11 mouse cellular contexts compared by ENCODE assay signal in the genomic region with DNA sequence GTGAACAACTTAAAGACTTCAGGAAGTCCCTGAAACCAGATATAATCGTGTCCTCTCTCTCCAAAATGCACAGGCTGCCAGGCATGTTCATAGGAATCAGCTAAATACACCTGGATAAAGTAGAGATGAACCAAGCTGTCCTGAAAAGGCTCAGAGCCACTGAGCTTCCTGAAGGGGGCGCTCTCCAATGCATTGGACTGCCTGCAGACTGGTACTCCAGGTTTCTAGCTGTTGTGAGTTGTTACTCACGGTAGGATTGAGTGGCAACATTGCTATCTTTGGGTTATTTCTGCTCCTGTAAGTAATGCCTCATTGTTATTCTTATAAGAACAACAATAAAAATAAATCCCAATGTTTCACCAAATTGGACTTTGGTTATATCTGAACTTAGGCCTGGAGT. TPM values are rescaled to one million over a fixed set of nuclear protein-coding genes. Genes with fewer than 3 reads are reported as not detected.
DNase-seq lines count a peak whose midpoint lies in the region; ATAC-seq and TF ChIP-seq lines count a peak whose summit lies in the region.
"Not testable (repeated sequence)": the region's sequence is repeated elsewhere in the genome, so short reads cannot be mapped to it uniquely, and the experiment has no call there.
"Had no signal": no experiment of that assay in that cellular context is flagged by ENCODE, and none has a peak within 500 bp of the region (broad histone marks: within the 10 kb centered on the region; RNA-seq: fewer than 3 reads in every experiment).

No protein-coding gene starts in this region.

- not testable (repeated sequence) for H3K79me2 ChIP-seq in heart, adult 2 months (replicated peaks; ENCODE audit: control insufficient read depth, insufficient read depth, low read length)

- not testable (repeated sequence) for H3K4me3 ChIP-seq in heart, adult 2 months; liver, postnatal 0 days (ENCODE audit: low read depth, low read length)

- DNase-seq in heart, adult 2 months; liver, postnatal 0 days: not testable (repeated sequence)

- not testable (repeated sequence) for H3K9me3 ChIP-seq in liver, postnatal 0 days (ENCODE audit: low read length)

- not testable (repeated sequence) for TF ChIP-seq POLR2A in heart, adult 2 months (IDR thresholded peaks at IDR 0.05; ENCODE audit: insufficient read depth, low read depth, low read length)

- H3K36me3 ChIP-seq in heart, adult 2 months (ENCODE audit: control insufficient read depth, insufficient read depth, low read length); liver, postnatal 0 days (replicated peaks; ENCODE audit: insufficient read depth, low read length): not testable (repeated sequence)

- not testable (repeated sequence) for H3K4me2 ChIP-seq in liver, postnatal 0 days (ENCODE audit: low read depth, low read length)

- WGBS in heart, adult 2 months = 54% methylated on average over 3 of the region's 3 CpGs
- WGBS in liver, postnatal 0 days (ENCODE audit: insufficient replicate concordance) = 73% methylated on average over 2 of the region's 3 CpGs

- ATAC-seq in erythroblast, adult 5-6 weeks (replicated peaks; ENCODE audit: low FRiP score, poor library complexity, severe bottlenecking) = 0 out of 2 replicates have a peak, but pooled peaks have one; percentile 55
- peak; percentile 46; the same call in 1 of the 2 replicates for ATAC-seq in granulocyte monocyte progenitor cell, adult 5-6 weeks (replicated peaks; ENCODE audit: poor library complexity, severe bottlenecking)
- ATAC-seq in liver, postnatal 0 days = not testable (repeated sequence)
- peak; percentile 71 for ATAC-seq in megakaryocyte, adult 5-6 weeks (ENCODE audit: poor library complexity, severe bottlenecking)
- ATAC-seq in megakaryocyte progenitor cell, adult 5-6 weeks (replicated peaks; ENCODE audit: poor library complexity) = peak; percentile 64; the same call in 1 of the 2 replicates
- peak; percentile 59; the same call in 1 of the 2 replicates for ATAC-seq in megakaryocyte-erythroid progenitor cell, adult 5-6 weeks (replicated peaks; ENCODE audit: low FRiP score, low TSS enrichment, poor library complexity, severe bottlenecking)
- ATAC-seq in neutrophil, adult 5-6 weeks (ENCODE audit: extremely low read depth, insufficient number of reproducible peaks, low FRiP score, poor library complexity, severe bottlenecking) = peak; percentile 71; the same call in 1 of the 2 replicates

- H3K9ac ChIP-seq in heart, adult 2 months (ENCODE audit: low read depth, low read length); liver, postnatal 0 days (replicated peaks): not testable (repeated sequence)

- intact Hi-C loops in heart, adult 2 months (cut with DNase I) = not testable (repeated sequence)

- not testable (repeated sequence) for TF ChIP-seq EP300 in heart, adult 2 months (IDR thresholded peaks at IDR 0.05; ENCODE audit: insufficient read depth, low read depth, low read length); liver, postnatal 0 days (IDR thresholded peaks at IDR 0.05; ENCODE audit: low read depth)

- TF ChIP-seq CTCF in heart, adult 2 months (IDR thresholded peaks at IDR 0.05) = 0 out of 2 replicates have a peak, but pooled peaks have one; percentile 4
- 0 out of 2 replicates have a peak, but pooled peaks have one; percentile 5 for TF ChIP-seq CTCF in liver, postnatal 0 days (IDR thresholded peaks at IDR 0.05; ENCODE audit: low read depth)

- not testable (repeated sequence) for H3K27me3 ChIP-seq in heart, adult 2 months (ENCODE audit: control insufficient read depth, insufficient read depth, low read length); liver, postnatal 0 days (ENCODE audit: insufficient read depth, low read length)

- not testable (repeated sequence) for H3K27ac ChIP-seq in heart, adult 2 months; liver, postnatal 0 days (ENCODE audit: low read depth)

- not testable (repeated sequence) for H3K4me1 ChIP-seq in heart, adult 2 months (ENCODE audit: control insufficient read depth, insufficient read depth, low read length); liver, postnatal 0 days (ENCODE audit: insufficient read depth)

RNA-seq across cellular contexts. Expression of gene Ifi204, which starts 6.7 kb away (rescaled TPM):
- 9.0 and 17.1 TPM in 2 replicates for total RNA-seq in erythroblast, adult 5-6 weeks (2015; ENCODE audit: low replicate concordance)
- 13.9 and 16.2 TPM in 2 replicates for total RNA-seq in erythroblast, adult 5-6 weeks (2017; ENCODE audit: low replicate concordance)
- total RNA-seq in granulocyte monocyte progenitor cell, adult 5-6 weeks (2014; fragmentation: Nextera tagmentation) = 2.1 and 5.1 TPM in 2 replicates
- 7.9 and 10.9 TPM in 2 replicates for total RNA-seq in granulocyte monocyte progenitor cell, adult 5-6 weeks (2017)
- 1 to 10 TPM; 2.1 to 2.4 TPM for total RNA-seq in heart, adult 2 months (2021)
- polyA plus RNA-seq in heart, adult 2 months (2012; rRNA removed) = 0.66 and 1.9 TPM in 2 replicates
- 9.2 and 10.1 TPM in 2 replicates for polyA plus RNA-seq in liver, postnatal 0 days (2015; fragmentation: Nextera tagmentation; extraction: Ambion mirVana)
- 135 and 165 TPM in 2 replicates for total RNA-seq in megakaryocyte, adult 5-6 weeks (2015)
- 256 and 281 TPM in 2 replicates for total RNA-seq in megakaryocyte, adult 5-6 weeks (2017)
- 3.6 and 4.1 TPM in 2 replicates for total RNA-seq in megakaryocyte progenitor cell, adult 5-6 weeks (2015)
- total RNA-seq in megakaryocyte progenitor cell, adult 5-6 weeks (2017) = 4.2 and 4.9 TPM in 2 replicates
- total RNA-seq in megakaryocyte-erythroid progenitor cell, adult 5-6 weeks (2014; fragmentation: Nextera tagmentation) = not detected in 2 replicates
- total RNA-seq in megakaryocyte-erythroid progenitor cell, adult 5-6 weeks (2017) = 0.75 and 1.7 TPM in 2 replicates
- 144 and 146 TPM in 2 replicates for total RNA-seq in neutrophil, adult 5-6 weeks (2017)
- total RNA-seq: G1E, MEL had no signal
- polyA plus RNA-seq: G1E had no signal

RNA-seq across cellular contexts. Expression of gene Ifi207, which starts 31.9 kb away (rescaled TPM):
- 3.1 and 21.9 TPM in 2 replicates for total RNA-seq in erythroblast, adult 5-6 weeks (2015; ENCODE audit: low replicate concordance)
- total RNA-seq in erythroblast, adult 5-6 weeks (2017; ENCODE audit: low replicate concordance) = 6.2 and 7.7 TPM in 2 replicates
- not detected in 2 replicates for total RNA-seq in granulocyte monocyte progenitor cell, adult 5-6 weeks (2014; fragmentation: Nextera tagmentation)
- 0.41 and 1.1 TPM in 2 replicates for total RNA-seq in granulocyte monocyte progenitor cell, adult 5-6 weeks (2017)
- 1 to 10 TPM; 5.8 to 5.9 TPM for total RNA-seq in heart, adult 2 months (2021)
- 8.5 and 9.0 TPM in 2 replicates for polyA plus RNA-seq in heart, adult 2 months (2012; rRNA removed)
- polyA plus RNA-seq in liver, postnatal 0 days (2015; fragmentation: Nextera tagmentation; extraction: Ambion mirVana) = 2.5 TPM in 2 replicates
- 162 and 188 TPM in 2 replicates for total RNA-seq in megakaryocyte, adult 5-6 weeks (2015)
- 66.9 and 70.4 TPM in 2 replicates for total RNA-seq in megakaryocyte, adult 5-6 weeks (2017)
- total RNA-seq in megakaryocyte progenitor cell, adult 5-6 weeks (2015) = 1.4 and 1.9 TPM in 2 replicates
- total RNA-seq in megakaryocyte progenitor cell, adult 5-6 weeks (2017) = 0.33 and 0.88 TPM in 2 replicates
- 0.17 TPM in 1 of 2 replicates, not detected in the other for total RNA-seq in megakaryocyte-erythroid progenitor cell, adult 5-6 weeks (2014; fragmentation: Nextera tagmentation)
- 0.11 and 0.42 TPM in 2 replicates for total RNA-seq in megakaryocyte-erythroid progenitor cell, adult 5-6 weeks (2017)
- total RNA-seq in neutrophil, adult 5-6 weeks (2017) = 10.4 and 12.3 TPM in 2 replicates
- total RNA-seq: ES-E14, MEL had no signal
- polyA plus RNA-seq: G1E had no signal
